Mouse (Mus musculus): ENCODE data around the gene Zdhhc18. TPM values are rescaled to one million over a fixed set of nuclear protein-coding genes. Genes with fewer than 3 reads are reported as not detected.

The Zdhhc18 gene
- total and polyA plus RNA-seq, 3 experiments = 6.7 to 15.6 TPM; not detected in 1

DNA sequence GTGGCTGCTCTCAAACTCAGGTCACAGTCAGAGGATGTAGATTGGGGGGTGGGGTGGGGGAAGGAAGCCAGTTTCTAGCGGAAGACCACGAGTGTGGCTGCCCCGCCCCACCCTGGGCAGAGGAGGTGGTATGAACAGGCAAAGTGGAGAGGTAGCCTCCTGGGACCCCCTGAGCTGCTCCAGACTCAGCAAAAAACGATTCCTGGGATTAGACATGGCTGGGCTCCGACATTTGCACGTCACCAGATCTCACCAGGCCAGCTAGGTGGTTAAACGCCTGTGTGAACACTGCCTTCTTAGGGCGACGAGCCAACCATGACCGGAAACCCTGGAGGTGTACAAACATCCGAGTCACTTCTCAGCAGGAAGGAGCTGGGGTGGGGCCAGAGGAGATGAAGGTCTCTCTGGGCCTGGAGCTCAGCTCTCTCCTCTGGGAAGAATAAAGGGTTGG lies 24.3 kb downstream of the Zdhhc18 start:
- H3K79me2 ChIP-seq (ENCODE audit: control insufficient read depth, insufficient read depth, low read length, poor library complexity) = no peaks in the 10 kb centered on the region
- no peak overlapping the region for H3K4me3 ChIP-seq (ENCODE audit: control insufficient read depth in 1 of 2, insufficient read depth in 1 of 2, low read depth in 2 of 2, low read length in 2 of 2)
- no peaks in the 10 kb centered on the region for H3K27me3 ChIP-seq (ENCODE audit: control insufficient read depth in 1 of 2, insufficient read depth in 2 of 2, low read length in 2 of 2)
- H3K27ac ChIP-seq (ENCODE audit: control insufficient read depth, low read depth, low read length) = no peak overlapping the region
- no peak for DNase-seq (ENCODE audit: low read depth, low spot score)
- no peaks in the 10 kb centered on the region for H3K9me3 ChIP-seq (replicated peaks; ENCODE audit: insufficient read depth, low read length)
- H3K36me3 ChIP-seq (ENCODE audit: control insufficient read depth in 1 of 2, insufficient read depth in 2 of 2, low read length in 2 of 2) = no peaks in the 10 kb centered on the region; a peak in 1 of 4 replicates
- no peaks in the 10 kb centered on the region for H3K4me1 ChIP-seq (ENCODE audit: control insufficient read depth in 1 of 2, insufficient read depth in 2 of 2, low read length in 2 of 2)
- no peak overlapping the region for H3K9ac ChIP-seq (ENCODE audit: control insufficient read depth, low read depth, low read length, poor library complexity, severe bottlenecking)
- no peak for TF ChIP-seq CTCF (IDR thresholded peaks at IDR 0.05 in 2 of 3, conservative IDR thresholded peaks at IDR 0.05 in 1 of 3; ENCODE audit: control insufficient read depth in 1 of 3, insufficient read depth in 1 of 3, low read depth in 2 of 3, low read length in 3 of 3, poor library complexity in 1 of 3, severe bottlenecking in 1 of 3)
- TF ChIP-seq ZC3H11A (IDR thresholded peaks at IDR 0.05; ENCODE audit: low read depth, low read length) = no peak
- no peak for TF ChIP-seq CHD1 (IDR thresholded peaks at IDR 0.05; ENCODE audit: low read depth, low read length)
- TF ChIP-seq ZMIZ1 (IDR thresholded peaks at IDR 0.05; ENCODE audit: low read depth, low read length) = no peak
- TF ChIP-seq TCF12 (IDR thresholded peaks at IDR 0.05; ENCODE audit: low read depth, low read length) = no peak
- TF ChIP-seq BHLHE40 (IDR thresholded peaks at IDR 0.05; ENCODE audit: borderline replicate concordance, low read depth, low read length) = no peak
- no peak for TF ChIP-seq POLR2AphosphoS5 (IDR thresholded peaks at IDR 0.05; ENCODE audit: borderline replicate concordance, low read depth, low read length)
- TF ChIP-seq GATA1 (IDR thresholded peaks at IDR 0.05; ENCODE audit: low read depth, low read length) = no peak
- no peak for TF ChIP-seq POLR2AphosphoS2 (IDR thresholded peaks at IDR 0.05; ENCODE audit: low read length)
- TF ChIP-seq MAX (IDR thresholded peaks at IDR 0.05; ENCODE audit: low read length) = no peak
- TF ChIP-seq NELFE (IDR thresholded peaks at IDR 0.05; ENCODE audit: low read depth, low read length) = no peak

GRCm38 (mm10) chr4:133624830-133625229 lies 25.1 kb downstream of the Zdhhc18 start:
- no peaks in the 10 kb centered on the region for H3K9me3 ChIP-seq (replicated peaks; ENCODE audit: insufficient read depth, low read length)
- H3K9ac ChIP-seq (ENCODE audit: control insufficient read depth, low read depth, low read length, poor library complexity, severe bottlenecking) = no peak overlapping the region
- no peak overlapping the region for H3K4me3 ChIP-seq (ENCODE audit: control insufficient read depth in 1 of 2, insufficient read depth in 1 of 2, low read depth in 2 of 2, low read length in 2 of 2)
- H3K27me3 ChIP-seq (ENCODE audit: control insufficient read depth in 1 of 2, insufficient read depth in 2 of 2, low read length in 2 of 2) = no peaks in the 10 kb centered on the region
- no peaks in the 10 kb centered on the region for H3K79me2 ChIP-seq (ENCODE audit: control insufficient read depth, insufficient read depth, low read length, poor library complexity)
- no peaks in the 10 kb centered on the region for H3K4me1 ChIP-seq (ENCODE audit: control insufficient read depth in 1 of 2, insufficient read depth in 2 of 2, low read length in 2 of 2)
- DNase-seq (ENCODE audit: low read depth, low spot score) = no peak
- TF ChIP-seq MXI1 (IDR thresholded peaks at IDR 0.05; ENCODE audit: low read depth, low read length) (no peak), ELF1 (IDR thresholded peaks at IDR 0.05; ENCODE audit: low read depth, low read length) (no peak), CHD2 (IDR thresholded peaks at IDR 0.05; ENCODE audit: low read length) (no peak), SIN3A (IDR thresholded peaks at IDR 0.05; ENCODE audit: low read length) (no peak), SMC3 (IDR thresholded peaks at IDR 0.05; ENCODE audit: low read depth, low read length) (no peak), USF2 (IDR thresholded peaks at IDR 0.05; ENCODE audit: borderline replicate concordance in 1 of 2, insufficient read depth in 1 of 2, low read depth in 1 of 2, low read length in 2 of 2) (no peak), ZNF384 (IDR thresholded peaks at IDR 0.05; ENCODE audit: low read depth, low read length) (no peak), RAD21 (IDR thresholded peaks at IDR 0.05; ENCODE audit: low read depth, low read length) (no peak), MEF2A (IDR thresholded peaks at IDR 0.05; ENCODE audit: extremely low read depth, insufficient replicate concordance, low read depth, low read length, poor library complexity, severe bottlenecking) (no peak)
- H3K27ac ChIP-seq (ENCODE audit: control insufficient read depth, low read depth, low read length) = no peak overlapping the region
- H3K36me3 ChIP-seq (ENCODE audit: control insufficient read depth in 1 of 2, insufficient read depth in 2 of 2, low read length in 2 of 2) = no peaks in the 10 kb centered on the region; a peak in 1 of 4 replicates
